Mouse (Mus musculus): ENCODE data around the gene Psmf1.

The Psmf1 gene

DNA sequence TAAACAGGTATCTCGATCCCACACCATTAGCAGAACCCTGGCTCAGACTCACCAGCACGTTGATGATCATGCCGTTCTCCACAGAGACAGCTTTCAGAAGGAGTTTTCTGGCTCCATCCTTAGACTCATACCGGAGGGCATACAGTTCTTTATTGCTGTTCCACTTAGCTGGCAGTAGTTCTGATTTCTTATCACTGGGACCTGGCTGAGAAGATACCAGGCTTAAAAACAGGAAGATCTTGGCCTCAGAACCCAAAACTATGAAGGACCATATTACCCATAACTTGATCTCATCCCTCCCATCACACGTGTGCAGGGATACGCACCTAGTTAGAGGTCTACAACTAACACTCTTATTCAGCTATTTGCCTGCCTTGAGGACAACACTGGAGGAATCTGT lies 8.6 kb downstream of the Psmf1 start:
- no peak for DNase-seq (ENCODE audit: low read depth)

DNA sequence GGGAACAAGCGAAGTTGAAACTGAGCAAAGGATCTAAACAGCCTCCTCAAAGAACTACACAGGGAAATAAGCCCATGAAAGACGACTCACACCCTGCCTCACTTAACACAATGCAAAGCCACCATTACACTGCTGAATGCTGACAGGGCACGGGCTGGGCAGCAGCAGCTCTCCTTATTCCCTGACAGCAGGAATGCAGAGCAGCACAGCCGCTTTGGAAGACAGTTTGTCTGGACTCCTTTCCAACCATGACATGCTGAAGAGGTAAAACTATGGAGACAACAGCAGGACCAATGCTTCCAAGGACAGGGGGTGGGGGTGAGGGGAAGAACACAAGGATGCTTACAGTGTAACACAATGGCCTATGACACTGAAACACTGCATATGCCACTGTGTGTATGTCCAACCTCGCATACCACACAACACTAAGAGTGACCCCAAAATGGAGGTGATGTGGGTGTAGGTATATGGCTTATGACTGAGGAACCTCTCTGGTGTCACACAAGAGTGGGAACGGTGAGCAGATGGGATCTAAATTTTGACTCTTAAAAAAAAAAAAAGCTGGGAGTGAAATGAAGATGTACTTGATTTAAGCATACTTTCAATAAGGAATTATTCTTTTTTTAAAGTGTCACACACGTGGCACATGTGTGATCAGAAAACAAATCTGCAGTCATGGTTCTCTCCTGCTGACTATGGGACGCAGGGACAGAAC lies 10.7 kb downstream of the Psmf1 start:
- no peak for DNase-seq (ENCODE audit: low read depth)

DNA sequence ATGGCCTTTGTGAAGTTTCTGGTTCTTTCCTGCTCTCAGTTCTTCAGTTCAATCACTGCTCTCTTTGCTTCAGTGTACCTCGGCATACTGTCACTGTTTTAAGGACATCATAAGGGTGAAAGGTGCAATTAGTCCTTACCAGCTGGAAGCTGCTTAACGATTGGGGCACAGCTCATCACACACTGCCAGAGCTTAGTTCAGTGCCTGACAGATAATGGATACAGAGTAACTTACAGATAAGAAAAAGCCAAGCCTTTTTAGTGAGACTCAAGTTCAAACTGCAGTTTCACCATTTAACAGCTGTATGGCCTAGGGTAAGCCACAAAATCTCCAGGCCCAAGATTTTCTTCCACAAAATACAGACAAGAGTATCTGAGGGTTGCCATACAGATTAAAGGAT lies 19.9 kb downstream of the Psmf1 start:
- no peak for DNase-seq (ENCODE audit: low read depth)

DNA sequence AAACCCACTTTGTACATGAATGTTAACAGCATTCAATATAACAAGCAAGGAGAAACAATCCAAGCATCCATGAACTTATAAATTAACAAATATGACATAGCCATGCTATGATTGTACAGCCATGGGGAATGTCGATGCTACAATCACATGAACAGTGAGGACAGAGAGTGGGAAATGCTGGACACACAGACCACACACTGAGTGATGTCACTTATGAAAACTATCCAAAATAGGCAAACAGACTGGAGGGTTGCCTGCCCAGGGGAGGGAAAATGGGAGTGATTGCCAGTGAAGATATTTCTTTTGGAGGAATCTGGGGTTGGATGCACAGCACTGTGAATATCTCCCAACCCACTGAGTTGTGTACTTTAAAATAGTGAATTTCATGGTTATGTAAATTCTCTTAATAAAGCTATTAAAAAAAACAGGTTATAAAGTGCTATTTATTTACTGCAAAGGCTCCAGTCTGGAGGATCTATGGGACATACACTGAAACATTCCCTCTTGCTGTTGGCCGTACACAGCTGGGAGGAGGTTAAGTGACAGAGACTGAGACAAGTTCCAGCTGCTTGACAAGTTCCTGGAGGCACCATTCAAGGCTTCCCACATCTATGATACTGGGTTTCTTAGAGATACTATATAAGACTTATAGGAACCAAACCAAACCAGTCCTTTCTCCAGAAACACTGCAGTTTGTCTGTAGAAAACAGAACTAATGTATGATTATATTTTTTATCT lies 27.5 kb downstream of the Psmf1 start:
- DNase-seq (ENCODE audit: low read depth), result no peak

DNA sequence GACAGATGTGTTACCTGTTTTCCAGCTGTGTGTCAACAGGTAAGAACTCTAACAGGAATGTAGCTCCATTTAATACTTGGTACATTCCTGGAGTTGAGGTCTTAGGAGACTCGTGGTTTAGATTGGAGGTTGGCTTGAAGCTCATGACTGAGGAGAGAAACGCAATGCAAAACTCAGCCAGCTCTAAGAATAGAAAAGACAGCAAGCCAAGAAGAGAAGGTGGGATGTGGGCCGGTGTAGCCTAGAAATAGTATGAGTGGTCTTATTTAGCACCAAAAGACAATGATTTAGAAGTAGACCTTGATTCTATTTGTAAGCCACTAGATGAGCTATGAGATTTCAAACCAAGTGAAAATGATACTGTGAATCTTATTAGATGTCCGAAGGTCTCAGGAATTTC lies 28.5 kb downstream of the Psmf1 start:
- no peak for DNase-seq (ENCODE audit: low read depth)

DNA sequence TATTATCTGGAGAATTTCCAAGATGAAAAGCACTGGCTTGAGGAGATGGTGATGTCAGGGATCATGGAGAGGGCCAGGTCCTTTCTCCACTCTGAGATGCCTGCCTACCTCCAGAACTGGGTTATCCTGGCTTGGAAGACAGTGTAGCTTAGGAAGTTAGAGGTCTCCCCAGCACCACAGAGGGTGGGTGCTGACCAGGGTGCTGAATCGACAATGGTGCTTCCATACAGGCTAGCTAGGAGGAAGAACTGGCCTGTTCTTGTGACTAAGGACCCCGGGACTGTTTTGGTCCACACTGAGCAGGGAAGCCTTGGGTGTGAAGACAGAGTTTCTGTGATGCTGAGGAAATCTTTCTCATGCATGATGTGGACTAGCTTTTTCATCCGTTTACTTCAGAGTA lies 31.3 kb downstream of the Psmf1 start:
- DNase-seq (ENCODE audit: low read depth), result peak; percentile 45

DNA sequence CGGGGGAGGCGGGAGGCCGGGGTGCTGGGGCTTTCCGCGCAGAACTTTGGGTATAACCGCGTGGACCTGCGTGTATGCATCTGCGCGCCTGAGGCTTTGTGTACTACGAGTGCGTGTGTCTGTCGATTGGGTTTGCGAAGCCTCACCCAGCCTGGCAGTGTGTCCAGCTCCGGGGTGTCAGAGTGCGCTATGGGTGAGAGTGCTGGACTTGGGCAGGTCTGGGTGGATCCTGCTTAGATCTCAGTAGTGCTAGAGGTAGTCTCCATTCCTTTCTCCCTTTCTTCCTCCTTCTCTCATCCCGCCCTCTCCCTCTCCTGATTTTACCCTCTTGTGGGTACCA lies 41.2 kb downstream of the Psmf1 start:
- no peak for DNase-seq (ENCODE audit: low read depth)

DNA sequence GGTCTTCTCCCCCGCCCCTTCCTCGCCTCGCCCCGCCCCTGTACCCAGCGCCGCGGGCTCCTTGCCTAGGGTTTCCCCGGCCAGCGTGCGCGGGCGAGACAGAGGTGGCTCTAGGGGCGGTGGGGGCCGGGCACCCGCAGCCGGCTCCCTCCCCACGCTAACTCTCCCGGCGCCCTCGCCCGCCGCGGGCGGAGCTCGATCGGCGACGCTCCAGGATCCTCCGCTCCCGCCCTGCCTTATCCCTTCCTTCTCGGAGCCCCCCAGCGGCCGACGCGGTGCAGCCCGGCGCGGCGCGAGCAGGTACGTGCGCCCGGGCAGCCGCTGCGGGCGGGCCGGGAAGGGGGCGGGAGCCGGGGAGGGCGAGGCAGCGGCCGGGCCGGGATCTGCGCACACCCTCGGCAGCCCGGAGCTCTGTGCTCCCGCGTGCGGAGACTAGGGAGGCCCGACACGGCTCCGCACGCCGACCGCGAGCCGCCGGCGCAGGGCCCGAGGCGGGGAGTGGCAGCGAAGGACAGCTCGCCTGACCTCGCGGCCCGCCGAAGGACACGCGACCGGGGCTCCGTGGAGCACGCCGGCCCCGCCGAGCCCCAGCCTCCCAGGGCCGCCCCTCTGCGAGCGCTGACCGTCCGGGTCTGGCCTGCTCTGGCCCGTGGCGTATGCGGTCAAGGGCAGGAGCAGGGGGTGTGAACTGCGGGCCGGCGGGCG lies 41.7 kb downstream of the Psmf1 start:
- DNase-seq (ENCODE audit: low read depth), result no peak

DNA sequence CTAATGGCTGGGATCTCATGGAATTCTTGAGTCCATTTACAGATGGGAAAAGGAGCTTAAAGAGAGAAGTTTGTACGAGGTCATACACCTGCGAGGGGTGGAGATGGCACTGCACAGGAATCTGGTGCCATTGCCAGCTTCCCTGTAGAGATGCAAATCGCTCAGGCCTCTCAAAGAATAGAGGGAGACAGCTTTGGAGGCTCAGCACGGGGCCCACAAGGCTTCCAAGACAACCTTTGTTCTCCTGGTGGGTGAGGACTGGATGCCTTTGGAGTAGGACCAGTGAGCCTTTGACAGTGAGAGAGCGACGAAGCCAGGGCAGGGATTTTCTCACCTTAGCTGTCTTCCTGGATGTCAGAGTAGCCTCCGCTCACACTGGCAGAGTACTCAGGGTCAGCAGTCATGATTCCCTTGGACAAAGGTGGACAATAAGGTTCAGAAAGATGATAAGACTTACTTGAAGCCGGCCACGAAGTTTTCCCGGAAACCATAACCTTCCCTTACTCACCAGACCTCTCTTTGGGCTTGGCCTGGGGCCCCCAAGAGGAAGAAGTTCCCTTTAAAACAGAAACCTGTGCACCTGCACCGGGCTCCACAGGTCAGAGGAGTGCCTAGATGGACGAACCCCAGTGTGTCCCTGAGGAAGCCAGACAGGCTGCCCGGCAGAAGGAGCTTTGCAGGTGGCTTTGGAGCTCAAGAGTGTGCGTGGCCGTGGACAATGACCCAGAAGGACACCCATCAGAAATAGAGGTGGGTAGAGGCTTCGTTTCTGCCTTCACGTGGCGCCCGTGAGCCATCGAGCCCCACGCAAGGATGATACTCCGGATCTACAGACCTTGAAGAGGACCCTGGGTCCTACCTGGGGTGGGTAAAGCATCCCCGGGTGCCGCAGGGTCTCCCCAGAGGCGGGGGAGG lies 42.5 kb downstream of the Psmf1 start, which contains the start of gene Tmem74b:
Tmem74b (plus strand) TSS at position 778 of the 915 bp plus-strand sequence.
- DNase-seq (ENCODE audit: low read depth), result no peak

DNA sequence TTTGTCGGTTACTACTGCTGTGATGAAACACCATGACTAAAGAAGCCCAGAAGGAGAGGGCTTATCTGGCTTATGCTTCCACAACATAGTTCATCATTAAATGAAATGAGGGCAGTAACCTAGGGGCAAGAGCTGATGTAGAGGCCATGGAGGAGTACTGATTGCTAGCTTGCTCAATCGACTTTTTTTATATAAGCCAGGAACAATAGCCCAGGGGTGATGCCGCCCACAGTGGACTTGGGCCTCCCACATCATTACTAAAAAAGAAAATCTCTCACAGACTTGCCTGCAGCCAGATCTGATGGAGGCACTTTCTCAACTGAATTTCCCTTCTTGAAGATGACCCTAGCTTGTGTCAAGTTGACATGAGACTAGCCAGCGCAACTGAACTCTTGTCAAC lies 61.0 kb downstream of the Psmf1 start:
- no peak for DNase-seq (ENCODE audit: low read depth)

DNA sequence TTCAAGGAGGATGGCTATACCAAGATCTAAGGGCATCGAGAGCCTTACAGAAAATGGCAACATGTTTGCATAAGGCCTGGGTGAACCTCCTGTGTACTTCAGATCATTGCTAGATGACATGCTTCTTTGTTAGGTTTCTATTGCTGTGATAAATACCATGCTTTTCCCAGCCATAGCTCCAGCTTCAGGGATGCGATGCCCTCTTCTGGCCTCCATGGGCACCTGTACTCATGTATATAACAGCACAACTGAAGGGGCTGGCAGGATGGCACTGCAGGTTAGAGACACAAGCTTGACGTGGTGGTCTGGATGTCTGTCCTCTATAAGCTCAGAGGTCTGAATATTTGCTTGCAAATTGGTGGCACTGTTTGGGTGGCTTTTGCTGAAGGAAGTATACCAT lies 61.6 kb downstream of the Psmf1 start:
- peak; percentile 60 for DNase-seq (ENCODE audit: low read depth)

DNA sequence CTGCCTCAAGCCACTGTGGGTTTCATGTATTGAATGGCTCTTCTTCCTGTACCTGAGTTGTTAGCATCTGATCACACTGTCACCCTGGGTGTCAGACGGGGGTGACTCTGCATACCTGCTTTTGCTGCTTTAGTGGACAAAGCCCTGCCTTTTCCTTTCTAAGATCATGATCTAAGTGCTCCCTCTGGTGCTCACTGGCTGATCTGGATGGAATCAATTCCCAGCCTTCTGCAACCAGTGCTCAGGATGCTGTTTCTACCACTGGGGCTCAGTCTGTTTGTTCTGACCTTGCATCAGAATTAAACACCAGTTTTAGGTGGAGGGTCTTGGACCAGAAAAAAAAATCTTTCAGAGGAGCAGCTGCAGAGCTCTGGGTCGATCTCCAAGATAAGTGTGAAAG lies 67.8 kb downstream of the Psmf1 start:
- DNase-seq (ENCODE audit: low read depth), result peak; percentile 15

DNA sequence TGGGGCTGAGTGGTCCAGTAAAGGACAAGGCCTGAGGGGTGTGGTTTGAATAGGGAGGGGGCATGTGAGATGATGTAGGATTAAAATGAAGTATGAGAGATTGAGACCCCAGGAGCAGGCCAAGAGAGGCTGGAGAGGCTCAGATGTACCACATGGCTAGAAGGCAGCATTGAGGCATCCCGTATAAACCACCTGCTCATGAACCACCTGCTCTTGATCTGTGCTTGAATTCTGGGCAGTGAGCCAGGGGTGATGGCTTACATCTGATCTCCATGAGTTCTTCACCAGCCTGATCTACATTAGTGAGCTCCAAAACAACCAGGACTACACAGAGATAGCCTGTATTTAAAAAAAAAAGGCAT lies 73.0 kb downstream of the Psmf1 start:
- DNase-seq (ENCODE audit: low read depth), result no peak

DNA sequence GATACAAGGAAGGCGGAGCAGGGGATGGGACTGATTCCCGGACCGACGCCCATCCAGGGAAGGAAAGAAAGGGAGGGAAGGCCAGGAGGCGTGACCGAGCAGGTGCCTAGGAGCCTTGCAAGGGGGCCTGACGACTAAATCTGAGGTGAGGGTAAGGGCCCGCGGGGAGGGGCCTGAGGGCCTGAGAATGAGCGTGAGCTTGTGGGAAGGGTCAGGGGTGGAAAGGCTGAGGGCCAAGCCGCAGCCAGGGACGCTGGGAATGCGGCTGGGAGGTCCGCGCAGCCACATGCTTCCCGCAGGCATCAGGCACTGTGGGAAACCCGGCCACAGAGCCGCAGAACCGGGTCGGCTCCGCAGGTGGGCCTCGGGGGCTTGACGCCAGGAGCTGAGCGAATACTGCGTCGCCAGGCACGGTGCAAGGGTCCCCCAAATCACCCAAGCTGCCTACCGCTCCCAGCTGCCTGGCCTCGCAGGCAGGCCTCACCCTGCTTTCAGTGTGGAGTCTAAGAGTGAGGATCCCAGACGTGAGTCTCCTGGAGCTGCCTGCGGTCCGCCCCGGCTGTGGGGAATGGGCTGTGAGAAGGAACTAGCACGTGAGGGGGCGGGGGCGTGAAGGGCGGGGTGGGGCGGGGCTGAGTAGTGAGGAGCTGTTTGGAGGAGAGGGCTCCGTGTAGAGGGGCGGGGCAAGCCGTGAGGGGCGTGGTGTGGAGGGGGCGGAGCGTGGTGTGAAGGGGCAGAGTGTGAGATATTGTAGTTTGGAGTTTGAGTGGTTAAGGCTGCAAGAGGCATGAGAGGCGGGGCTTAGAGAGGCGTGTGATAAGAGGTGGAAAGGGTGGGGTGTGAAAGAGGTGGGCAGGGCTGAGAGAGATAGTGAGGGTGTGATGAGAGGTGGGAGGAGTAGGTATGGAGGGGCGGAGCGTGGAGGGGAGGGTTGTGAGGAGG lies 73.7 kb downstream of the Psmf1 start:
- no peak for DNase-seq (ENCODE audit: low read depth)

DNA sequence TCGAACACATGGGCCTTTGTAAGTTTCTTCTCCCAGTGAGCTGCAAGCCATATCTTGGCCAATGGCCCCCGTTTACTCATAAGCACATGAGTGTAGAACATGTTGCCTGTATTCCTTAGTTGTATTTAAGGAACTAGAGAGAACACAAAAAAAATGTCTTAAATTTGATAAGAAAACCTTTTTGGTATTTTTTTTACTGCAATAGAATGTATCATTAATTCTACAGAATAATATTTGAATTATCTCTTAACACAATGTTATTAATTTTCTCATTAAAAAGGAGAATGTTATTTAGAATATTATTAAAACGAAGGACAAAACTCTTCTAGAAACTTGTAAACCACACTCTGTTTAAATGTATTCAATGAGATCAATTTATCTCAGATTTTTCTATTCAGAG lies 75.6 kb downstream of the Psmf1 start, which contains the start of gene Rad21l:
Rad21l (minus strand) TSS at position 101 of the 400 bp plus-strand sequence.
- no peak for DNase-seq (ENCODE audit: low read depth)

All from 416B (cell line).